Mouse (Mus musculus) lung, adult 2 months (tissue): ENCODE measurements around the gene 4931414P19Rik.

Experiments used
- CTCF ChIP-seq: fragments of 200-500 bp; IDR thresholded peaks from 2 replicates; pipeline ENCODE4 v1.5.1; 2011; ENCODE audit warnings: mild to moderate bottlenecking, low read length, control low read depth; ENCODE audit not compliant: insufficient read depth
- POLR2A ChIP-seq: fragments of 200-500 bp; IDR thresholded peaks from 2 replicates; pipeline ENCODE4 v1.6.1; 2011; ENCODE audit warnings: low read depth, mild to moderate bottlenecking, control low read depth, low read length, borderline replicate concordance; ENCODE audit errors: extremely low read depth

GRCm38 (mm10) chr14:54560527-54561242 is 45.1 kb downstream of the 4931414P19Rik start:
- TF ChIP-seq CTCF: no peak
- TF ChIP-seq POLR2A: no peak
